Mouse (Mus musculus): ENCODE measurements at regions not wholly inside any gene's neighbourhood (a gene's known extent, or its start where the extent isn't known, plus 50 kb on each side); places are given as distances from the start of the nearest gene placed in this dataset.

- no peak for DNase-seq (ENCODE audit: low read depth, low spot score)
These were observed 717.5 kb downstream of the Vrk1 start for GRCm38 (mm10) chr12:106727486-106727885.

- no peak for DNase-seq (ENCODE audit: low read depth, low spot score)
These were observed 719.7 kb downstream of the Vrk1 start for GRCm38 (mm10) chr12:106729686-106730085.

- no peak for DNase-seq (ENCODE audit: low read depth, low spot score)
These were observed 722.3 kb downstream of the Vrk1 start for GRCm38 (mm10) chr12:106732108-106732857.

GRCm38 (mm10) chr12:106748765-106749164 is 738.7 kb downstream of the Vrk1 start:
- no peak for DNase-seq (ENCODE audit: low read depth, low spot score)

- no peak for DNase-seq (ENCODE audit: low read depth, low spot score)
These were observed 724.9 kb upstream of the 3110018I06Rik start for GRCm38 (mm10) chr12:106763552-106763951.

- no peak for DNase-seq (ENCODE audit: low read depth, low spot score)
These were observed 723.9 kb upstream of the 3110018I06Rik start for GRCm38 (mm10) chr12:106764516-106764915.

- DNase-seq (ENCODE audit: low read depth, low spot score) = no peak
These were observed 714.9 kb upstream of the 3110018I06Rik start for GRCm38 (mm10) chr12:106773536-106773935.

GRCm38 (mm10) chr12:106796596-106796995 is 691.8 kb upstream of the 3110018I06Rik start:
- no peak for DNase-seq (ENCODE audit: low read depth, low spot score)

- DNase-seq (ENCODE audit: low read depth, low spot score) = no peak
These were observed 668.7 kb upstream of the 3110018I06Rik start for GRCm38 (mm10) chr12:106819736-106820135.

- no peak for DNase-seq (ENCODE audit: low read depth, low spot score)
These were observed 666.1 kb upstream of the 3110018I06Rik start for GRCm38 (mm10) chr12:106822311-106822710.

- no peak for DNase-seq (ENCODE audit: low read depth, low spot score)
These were observed 659.9 kb upstream of the 3110018I06Rik start for GRCm38 (mm10) chr12:106828542-106828941.

- no peak for DNase-seq (ENCODE audit: low read depth, low spot score)
These were observed 659.1 kb upstream of the 3110018I06Rik start for GRCm38 (mm10) chr12:106829323-106829722.

- DNase-seq (ENCODE audit: low read depth, low spot score) = no peak
These were observed 653.2 kb upstream of the 3110018I06Rik start for GRCm38 (mm10) chr12:106835241-106835640.

GRCm38 (mm10) chr12:106839618-106840017 is 648.8 kb upstream of the 3110018I06Rik start:
- no peak for DNase-seq (ENCODE audit: low read depth, low spot score)

GRCm38 (mm10) chr12:106840150-106840651 is 648.2 kb upstream of the 3110018I06Rik start:
- no peak for DNase-seq (ENCODE audit: low read depth, low spot score)

GRCm38 (mm10) chr12:106841996-106842395 is 646.4 kb upstream of the 3110018I06Rik start:
- no peak for DNase-seq (ENCODE audit: low read depth, low spot score)

- DNase-seq (ENCODE audit: low read depth, low spot score) = no peak
These were observed 646.0 kb upstream of the 3110018I06Rik start for GRCm38 (mm10) chr12:106842396-106842795.

GRCm38 (mm10) chr12:106851666-106852065 is 636.8 kb upstream of the 3110018I06Rik start:
- no peak for DNase-seq (ENCODE audit: low read depth, low spot score)

- DNase-seq (ENCODE audit: low read depth, low spot score) = no peak
These were observed 635.7 kb upstream of the 3110018I06Rik start for GRCm38 (mm10) chr12:106852736-106853135.

GRCm38 (mm10) chr12:106853711-106854240 is 634.7 kb upstream of the 3110018I06Rik start:
- no peak for DNase-seq (ENCODE audit: low read depth, low spot score)

GRCm38 (mm10) chr12:106855520-106855919 is 632.9 kb upstream of the 3110018I06Rik start:
- no peak for DNase-seq (ENCODE audit: low read depth, low spot score)

- no peak for DNase-seq (ENCODE audit: low read depth, low spot score)
These were observed 626.8 kb upstream of the 3110018I06Rik start for GRCm38 (mm10) chr12:106861638-106862037.

GRCm38 (mm10) chr12:106864076-106864475 is 624.4 kb upstream of the 3110018I06Rik start:
- no peak for DNase-seq (ENCODE audit: low read depth, low spot score)
